Mouse (Mus musculus): ENCODE measurements around the gene Gm17332. TPM values are rescaled to one million over a fixed set of nuclear protein-coding genes. Genes with fewer than 3 reads are reported as not detected.
"Not testable (repeated sequence)": the region's sequence is repeated elsewhere in the genome, so short reads cannot be mapped to it uniquely, and the experiment has no call there.

Gene Gm17332
- not detected in 2 replicates for polyA plus RNA-seq (2015; fragmentation: Nextera tagmentation; extraction: Ambion mirVana)

DNA sequence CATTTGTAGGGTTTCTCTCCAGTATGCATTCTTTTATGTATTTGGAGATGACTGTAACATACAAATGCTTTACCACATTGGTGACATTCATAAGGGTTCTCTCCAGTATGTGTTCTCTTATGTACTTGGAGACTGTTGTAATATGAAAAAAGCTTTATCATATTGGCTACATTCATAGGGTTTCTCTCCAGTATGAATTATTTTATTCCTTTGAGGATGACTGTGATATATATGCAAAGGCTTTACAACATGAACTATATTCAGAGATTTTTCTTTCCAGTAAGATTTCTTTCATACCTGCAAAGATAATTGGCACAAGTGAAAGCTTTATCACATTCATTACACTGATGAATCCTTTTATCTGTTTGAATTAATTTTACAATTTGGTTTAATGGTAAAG is at the start of gene Gm17332:
Gene Gm17332 (minus strand): TSS at position 101 of the 400 bp plus-strand sequence.
- Histone ChIP-seq H3K9me3 (replicated peaks) (no peaks in the 10 kb centered on the region), H3K4me2 (replicated peaks) (no peak within 1 kb of the TSS), H3K4me3 (replicated peaks) (no peak within 1 kb of the TSS), H3K9ac (no peak within 1 kb of the TSS), H3K36me3 (no peaks in the 10 kb centered on the region), H3K4me1 (no peaks in the 10 kb centered on the region), H3K27me3 (no peaks in the 10 kb centered on the region), H3K27ac (replicated peaks) (no peak within 1 kb of the TSS)
- ATAC-seq (ENCODE audit: insufficient number of reproducible peaks, low FRiP score, low TSS enrichment, low read depth), result no peak

DNA sequence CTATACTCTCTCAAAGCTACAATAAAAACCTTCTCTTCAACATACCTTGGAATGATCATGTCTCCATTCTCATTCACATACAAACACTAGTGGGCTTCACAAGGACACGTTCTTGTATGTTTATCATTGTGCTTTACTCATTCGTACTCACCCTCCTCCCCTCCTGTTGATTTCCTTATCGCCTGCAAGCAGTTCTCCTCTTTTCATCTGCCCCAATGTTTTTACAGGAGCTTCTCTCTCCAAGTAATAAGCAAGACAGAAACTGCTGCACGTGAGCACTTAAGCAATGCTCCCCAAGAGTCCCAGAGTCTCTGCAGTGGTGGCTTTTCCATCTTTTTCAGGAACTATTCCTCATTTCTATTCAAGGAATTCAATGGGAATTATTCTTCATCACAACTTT is 47.7 kb upstream of the Gm17332 start:
- no peak for ATAC-seq (ENCODE audit: insufficient number of reproducible peaks, low FRiP score, low TSS enrichment, low read depth)
- no peak overlapping the region for H3K9ac ChIP-seq

DNA sequence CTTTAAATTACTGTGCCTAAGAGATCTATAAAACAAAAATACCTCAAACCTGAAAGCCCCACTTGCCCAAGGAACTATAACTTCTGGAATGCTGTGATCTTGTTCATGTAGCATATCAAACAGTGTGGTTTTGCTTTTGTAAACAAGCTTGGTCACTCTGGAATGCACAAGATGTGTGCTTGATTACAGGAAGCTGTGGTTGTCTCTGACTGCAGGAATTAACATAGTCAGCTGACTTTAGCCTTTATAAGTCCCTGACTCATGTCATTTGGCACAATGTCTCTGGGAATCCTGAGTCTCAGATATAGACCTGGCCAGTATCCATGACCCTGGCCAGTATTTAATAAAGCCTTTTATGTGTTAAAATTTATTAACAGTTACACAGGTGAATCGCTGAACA is 43.1 kb upstream of the Gm17332 start:
- ATAC-seq (ENCODE audit: insufficient number of reproducible peaks, low FRiP score, low TSS enrichment, low read depth), result no peak
- Histone ChIP-seq H3K36me3 (no peaks in the 10 kb centered on the region), H3K4me2 (replicated peaks) (no peak overlapping the region), H3K4me3 (replicated peaks) (no peak overlapping the region), H3K9me3 (replicated peaks) (no peaks in the 10 kb centered on the region), H3K27ac (replicated peaks) (no peak overlapping the region), H3K27me3 (no peaks in the 10 kb centered on the region), H3K9ac (no peak overlapping the region), H3K4me1 (no peaks in the 10 kb centered on the region)
- 86% methylated on average over 1 of the region's 1 CpGs for WGBS

More for the DNA sequence above, 47.7 kb upstream of the Gm17332 start:
- no peak overlapping the region for H3K27ac ChIP-seq (replicated peaks)
- no peak overlapping the region for H3K4me2 ChIP-seq (replicated peaks)
- H3K27me3 ChIP-seq, result no peaks in the 10 kb centered on the region
- no peaks in the 10 kb centered on the region for H3K9me3 ChIP-seq (replicated peaks)
- 64% methylated on average over 4 of the region's 4 CpGs for WGBS
- H3K4me3 ChIP-seq (replicated peaks), result no peak overlapping the region
- no peaks in the 10 kb centered on the region for H3K4me1 ChIP-seq
- no peaks in the 10 kb centered on the region for H3K36me3 ChIP-seq

DNA sequence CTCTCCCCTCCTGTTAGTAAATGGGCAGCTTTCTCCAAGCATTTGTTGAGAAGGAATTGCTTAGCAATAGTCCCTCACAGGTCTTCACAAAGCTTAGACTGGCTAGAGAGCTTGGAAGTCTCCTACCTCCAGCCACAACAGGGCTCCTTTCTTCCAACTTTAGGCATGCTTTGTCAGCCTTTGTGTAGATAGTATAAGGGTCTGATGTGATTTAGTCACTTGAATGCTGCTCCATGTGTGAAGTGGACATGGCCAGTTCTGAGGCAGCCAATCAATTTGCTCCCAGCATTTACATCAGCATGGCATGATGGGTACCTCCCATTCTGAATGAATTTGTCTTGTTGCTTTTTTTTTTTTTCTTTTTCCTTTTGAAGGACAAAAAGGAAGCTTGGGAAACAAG is 35.7 kb upstream of the Gm17332 start:
- Histone ChIP-seq H3K36me3 (no peaks in the 10 kb centered on the region), H3K9me3 (replicated peaks) (no peaks in the 10 kb centered on the region), H3K27ac (replicated peaks) (no peak overlapping the region), H3K4me2 (replicated peaks) (no peak overlapping the region), H3K4me3 (replicated peaks) (no peak overlapping the region), H3K9ac (no peak overlapping the region), H3K27me3 (no peaks in the 10 kb centered on the region), H3K4me1 (no peaks in the 10 kb centered on the region)
- ATAC-seq (ENCODE audit: insufficient number of reproducible peaks, low FRiP score, low TSS enrichment, low read depth), result no peak

DNA sequence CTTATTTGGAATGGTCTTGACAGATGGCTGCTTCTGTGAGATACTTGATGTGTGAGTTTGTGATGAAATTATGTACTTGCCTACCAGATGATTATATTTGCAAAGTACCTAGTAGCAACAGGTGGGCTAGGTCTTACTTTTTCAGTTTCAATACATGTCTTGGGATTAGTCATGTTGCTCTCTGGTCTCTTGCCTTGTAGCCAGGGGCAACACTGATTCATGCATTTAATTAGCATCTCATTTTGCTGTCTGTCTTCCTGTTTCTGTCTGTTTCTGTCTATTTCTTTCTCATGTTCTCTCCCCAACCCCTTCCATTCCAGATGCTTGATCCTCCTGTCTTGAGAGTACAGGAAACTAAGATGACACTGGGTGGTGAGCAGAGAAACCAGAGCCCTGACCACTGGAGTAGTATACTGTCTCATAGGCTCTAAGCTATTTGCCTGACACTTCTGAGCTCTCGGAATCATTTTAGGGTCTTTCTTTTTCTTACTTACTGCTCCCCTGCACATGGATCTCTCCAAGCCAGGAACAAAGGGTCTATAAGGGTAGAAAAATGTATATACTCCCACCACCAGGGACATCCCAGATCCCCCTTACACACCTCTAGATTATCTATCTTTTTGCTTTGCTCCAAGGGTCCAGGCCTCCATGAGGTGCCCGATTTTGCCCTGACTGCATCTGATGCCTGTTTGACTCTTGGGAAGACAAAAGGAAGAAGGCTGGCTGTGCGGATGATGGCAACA is 13.5 kb upstream of the Gm17332 start:
- Histone ChIP-seq H3K4me2 (replicated peaks) (no peak overlapping the region), H3K4me1 (no peaks in the 10 kb centered on the region), H3K9ac (no peak overlapping the region), H3K36me3 (no peaks in the 10 kb centered on the region), H3K27ac (replicated peaks) (no peak overlapping the region), H3K4me3 (replicated peaks) (no peak overlapping the region), H3K27me3 (no peaks in the 10 kb centered on the region), H3K9me3 (replicated peaks) (no peaks in the 10 kb centered on the region)
- 86% methylated on average over 3 of the region's 3 CpGs for WGBS
- ATAC-seq (ENCODE audit: insufficient number of reproducible peaks, low FRiP score, low TSS enrichment, low read depth), result no peak

DNA sequence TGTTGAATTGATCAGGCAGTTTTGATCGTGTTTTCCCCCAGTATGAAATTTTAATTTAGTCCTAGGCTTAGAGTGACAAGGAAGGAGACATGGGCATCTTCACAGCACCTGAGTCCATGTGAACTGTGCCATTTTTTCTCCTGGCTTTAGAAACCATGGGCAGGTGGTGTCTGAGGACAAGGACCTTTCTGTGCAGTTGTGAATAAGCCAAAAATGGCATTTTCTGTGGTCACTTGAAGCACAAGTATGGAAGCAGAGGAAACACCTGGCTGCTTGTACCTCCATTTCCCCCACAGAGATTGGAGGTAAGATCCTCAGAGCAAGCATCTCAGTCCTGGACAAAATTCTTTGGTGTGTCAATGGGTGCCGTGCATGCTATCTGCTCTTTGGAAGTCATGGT is 12.5 kb upstream of the Gm17332 start:
- no peak overlapping the region for H3K4me2 ChIP-seq (replicated peaks)
- H3K9me3 ChIP-seq (replicated peaks), result no peaks in the 10 kb centered on the region
- no peak overlapping the region for H3K9ac ChIP-seq
- H3K27me3 ChIP-seq, result no peaks in the 10 kb centered on the region
- no peak for ATAC-seq (ENCODE audit: insufficient number of reproducible peaks, low FRiP score, low TSS enrichment, low read depth)
- WGBS, result 82% methylated on average over 2 of the region's 2 CpGs
- no peak overlapping the region for H3K27ac ChIP-seq (replicated peaks)
- no peak overlapping the region for H3K4me3 ChIP-seq (replicated peaks)
- H3K4me1 ChIP-seq, result no peaks in the 10 kb centered on the region
- no peaks in the 10 kb centered on the region for H3K36me3 ChIP-seq

DNA sequence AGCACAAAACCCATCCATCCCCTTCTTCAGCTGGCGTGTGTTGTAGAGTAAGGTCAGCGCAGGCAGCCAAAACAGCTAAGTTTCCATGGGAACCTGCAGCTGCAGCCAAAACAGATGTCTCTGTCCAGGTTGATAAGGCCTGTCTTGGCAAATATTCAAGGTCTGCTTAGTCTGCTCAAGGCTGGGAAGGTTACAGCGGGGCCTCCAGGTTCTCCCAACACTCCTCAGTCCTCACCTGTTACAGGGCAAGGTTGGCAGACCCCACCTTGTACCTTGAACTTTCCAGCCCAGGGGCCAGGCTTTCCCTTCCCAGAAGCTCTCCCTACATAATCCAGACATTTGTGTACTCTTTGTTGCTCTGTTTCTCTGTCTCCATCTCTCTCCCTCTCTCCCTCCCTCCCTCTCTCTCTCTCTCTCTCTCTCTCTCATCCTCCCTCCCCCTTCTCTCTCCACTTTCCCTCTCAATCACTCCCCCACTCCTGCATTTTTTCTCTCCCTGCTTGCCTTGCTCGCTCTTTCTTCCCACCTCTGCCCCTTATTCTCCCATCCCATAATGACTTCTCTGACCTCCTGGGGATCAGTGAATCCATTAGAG is 12.1 kb downstream of the Gm17332 start:
- no peaks in the 10 kb centered on the region for H3K27me3 ChIP-seq
- 19% methylated on average over 4 of the region's 4 CpGs for WGBS
- ATAC-seq (ENCODE audit: insufficient number of reproducible peaks, low FRiP score, low TSS enrichment, low read depth), result peak; percentile 47; the same call in 1 of the 2 replicates
- no peak overlapping the region for H3K27ac ChIP-seq (replicated peaks)
- peak overlapping the region; percentile 59 for H3K4me2 ChIP-seq (replicated peaks)
- H3K9me3 ChIP-seq (replicated peaks), result no peaks in the 10 kb centered on the region
- no peaks in the 10 kb centered on the region for H3K36me3 ChIP-seq
- H3K4me1 ChIP-seq, result peaks cover 7% of the 10 kb centered on the region; the same call in 1 of the 2 replicates
- H3K9ac ChIP-seq, result no peak overlapping the region
- peak overlapping the region; percentile 47 for H3K4me3 ChIP-seq (replicated peaks)

DNA sequence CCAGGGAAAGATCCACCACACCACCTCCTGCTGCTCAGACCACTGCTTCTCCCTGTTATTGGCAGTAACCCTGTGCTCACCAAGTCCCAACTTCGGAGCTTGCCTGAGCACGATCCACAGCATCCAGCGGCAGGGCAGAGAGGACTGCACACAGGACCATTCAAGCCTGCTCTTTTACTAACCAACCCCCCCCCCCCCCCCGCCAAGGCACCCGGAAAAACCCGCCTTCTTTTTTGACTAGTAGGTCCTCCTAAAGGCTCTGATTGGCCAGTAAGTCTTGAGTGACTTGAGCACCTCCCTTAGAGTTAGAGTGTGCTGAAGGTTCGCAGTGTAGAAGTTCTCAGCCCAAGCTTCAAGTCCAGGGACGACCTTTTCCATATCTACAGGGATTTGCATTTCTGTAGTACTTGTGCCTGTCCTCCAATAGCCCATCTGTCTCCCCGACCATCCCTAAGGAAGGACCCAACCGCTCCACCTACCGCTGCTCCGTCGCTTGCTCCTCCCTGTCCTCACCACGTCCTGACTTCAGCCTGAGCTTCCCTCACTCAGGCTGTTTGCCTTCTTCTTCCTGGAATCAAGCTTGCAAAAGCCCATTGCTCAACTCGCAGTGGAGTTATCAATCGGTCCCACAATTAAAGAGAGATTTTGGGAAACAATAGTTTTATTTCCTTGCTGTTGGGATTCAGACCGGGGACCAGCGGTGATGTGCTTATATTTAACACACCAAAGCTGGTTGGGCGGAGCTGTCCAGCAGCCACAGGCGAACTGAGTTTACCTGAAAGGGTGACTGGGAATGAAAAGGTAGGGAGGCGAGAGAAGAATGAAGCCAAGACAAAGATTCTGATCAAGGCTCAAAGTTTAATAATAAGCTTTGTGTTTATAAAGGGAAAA is 12.9 kb downstream of the Gm17332 start:
- peak overlapping the region; percentile 47 for H3K4me3 ChIP-seq (replicated peaks)
- H3K27me3 ChIP-seq, result no peaks in the 10 kb centered on the region
- H3K9ac ChIP-seq, result no peak overlapping the region
- ATAC-seq (ENCODE audit: insufficient number of reproducible peaks, low FRiP score, low TSS enrichment, low read depth), result peak; percentile 70; the same call in 1 of the 2 replicates
- 1% methylated on average over 21 of the region's 21 CpGs for WGBS
- H3K9me3 ChIP-seq (replicated peaks), result no peaks in the 10 kb centered on the region
- no peak overlapping the region for H3K27ac ChIP-seq (replicated peaks)
- no peaks in the 10 kb centered on the region for H3K36me3 ChIP-seq
- peak overlapping the region; percentile 59 for H3K4me2 ChIP-seq (replicated peaks)
- H3K4me1 ChIP-seq, result peaks cover 7% of the 10 kb centered on the region; the same call in 1 of the 2 replicates

DNA sequence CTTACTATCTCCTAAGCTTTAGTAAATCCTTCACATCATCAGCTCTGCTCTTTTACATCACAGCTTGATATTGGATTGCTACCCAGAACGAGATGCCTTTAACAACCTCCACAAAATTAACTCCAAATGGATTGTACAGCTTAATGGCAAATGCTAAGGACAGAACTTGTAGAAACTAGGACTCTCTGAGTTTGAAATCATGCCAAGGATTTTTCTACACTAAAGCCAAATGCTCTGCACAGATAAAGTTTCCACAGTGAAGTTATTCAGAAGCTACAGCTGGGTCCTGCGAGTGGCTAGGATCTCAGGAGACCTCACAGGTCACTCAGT is 13.5 kb downstream of the Gm17332 start:
- H3K4me3 ChIP-seq (replicated peaks), result peak overlapping the region; percentile 47
- peak overlapping the region; percentile 59 for H3K4me2 ChIP-seq (replicated peaks)
- H3K36me3 ChIP-seq, result no peaks in the 10 kb centered on the region
- ATAC-seq (ENCODE audit: insufficient number of reproducible peaks, low FRiP score, low TSS enrichment, low read depth), result no peak
- no peak overlapping the region for H3K27ac ChIP-seq (replicated peaks)
- no peak overlapping the region for H3K9ac ChIP-seq
- peaks cover 7% of the 10 kb centered on the region; the same call in 1 of the 2 replicates for H3K4me1 ChIP-seq
- H3K9me3 ChIP-seq (replicated peaks), result no peaks in the 10 kb centered on the region
- WGBS, result 28% methylated on average over 2 of the region's 2 CpGs
- H3K27me3 ChIP-seq, result no peaks in the 10 kb centered on the region

DNA sequence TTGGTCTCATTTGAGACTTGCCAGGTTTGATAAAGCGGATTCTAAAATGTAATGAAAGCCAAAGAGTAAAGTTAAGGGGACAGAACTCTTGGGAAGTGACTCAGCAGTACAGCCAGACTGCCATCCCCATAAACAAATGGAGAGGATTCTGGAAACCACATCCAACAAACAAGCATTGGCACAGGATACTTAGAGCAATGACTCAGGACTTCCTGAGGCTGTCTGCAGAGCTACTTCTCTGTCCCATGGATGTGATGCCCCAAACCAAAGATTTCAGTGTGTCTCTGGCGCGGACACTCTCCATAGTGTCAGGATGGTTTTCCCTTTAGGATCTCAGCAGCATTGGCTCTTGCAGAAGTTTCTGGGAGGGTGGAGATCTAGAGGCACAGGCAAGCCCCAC is 25.2 kb downstream of the Gm17332 start:
- Histone ChIP-seq H3K27me3 (no peaks in the 10 kb centered on the region), H3K36me3 (no peaks in the 10 kb centered on the region), H3K27ac (replicated peaks) (no peak overlapping the region), H3K4me3 (replicated peaks) (no peak overlapping the region), H3K4me2 (replicated peaks) (no peak overlapping the region), H3K9ac (no peak overlapping the region), H3K9me3 (replicated peaks) (no peaks in the 10 kb centered on the region), H3K4me1 (no peaks in the 10 kb centered on the region)
- no peak for ATAC-seq (ENCODE audit: insufficient number of reproducible peaks, low FRiP score, low TSS enrichment, low read depth)
- WGBS, result 89% methylated on average over 3 of the region's 3 CpGs

DNA sequence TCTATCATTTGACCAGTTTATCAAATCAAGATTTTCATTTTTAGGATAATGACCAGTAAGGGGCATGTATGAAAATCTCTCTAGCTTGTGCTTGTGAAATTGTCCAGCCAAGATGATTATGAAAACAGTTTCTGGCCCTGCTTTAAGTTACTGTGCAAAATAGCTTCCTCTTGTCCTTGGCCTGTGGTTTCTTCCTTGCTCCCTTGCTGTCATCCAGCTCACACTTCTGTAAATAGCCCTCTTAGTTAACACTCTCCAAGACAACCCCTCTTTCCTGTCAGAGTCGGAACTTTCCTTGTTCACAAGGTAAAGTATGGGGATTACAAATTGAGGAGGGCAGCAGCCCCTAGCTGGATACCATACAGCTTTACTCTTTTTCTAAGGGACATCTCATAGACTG is 43.9 kb downstream of the Gm17332 start:
- H3K4me1 ChIP-seq; ATAC-seq (ENCODE audit: insufficient number of reproducible peaks, low FRiP score, low TSS enrichment, low read depth); H3K4me2 ChIP-seq (replicated peaks); H3K36me3 ChIP-seq; H3K9ac ChIP-seq; H3K4me3 ChIP-seq (replicated peaks); H3K27me3 ChIP-seq; H3K27ac ChIP-seq (replicated peaks); H3K9me3 ChIP-seq (replicated peaks): not testable (repeated sequence)
- WGBS, result 67% methylated on average over 1 of the region's 1 CpGs

Data from embryonic facial prominence, embryonic 15.5 days (tissue).